Mouse (Mus musculus) right cerebral cortex, postnatal 14 days (tissue): ENCODE results near the gene Atg5.
A peak's percentile ranks its signal among the peaks of the same experiment; 100 is the strongest.
"Not testable (repeated sequence)": the region's sequence is repeated elsewhere in the genome, so short reads cannot be mapped to it uniquely, and the experiment has no call there.

ENCODE experiments used
- DNase-seq: peaks from one replicate; pipeline ENCODE4 v3.0.0; 2022

Gene Atg5

DNA sequence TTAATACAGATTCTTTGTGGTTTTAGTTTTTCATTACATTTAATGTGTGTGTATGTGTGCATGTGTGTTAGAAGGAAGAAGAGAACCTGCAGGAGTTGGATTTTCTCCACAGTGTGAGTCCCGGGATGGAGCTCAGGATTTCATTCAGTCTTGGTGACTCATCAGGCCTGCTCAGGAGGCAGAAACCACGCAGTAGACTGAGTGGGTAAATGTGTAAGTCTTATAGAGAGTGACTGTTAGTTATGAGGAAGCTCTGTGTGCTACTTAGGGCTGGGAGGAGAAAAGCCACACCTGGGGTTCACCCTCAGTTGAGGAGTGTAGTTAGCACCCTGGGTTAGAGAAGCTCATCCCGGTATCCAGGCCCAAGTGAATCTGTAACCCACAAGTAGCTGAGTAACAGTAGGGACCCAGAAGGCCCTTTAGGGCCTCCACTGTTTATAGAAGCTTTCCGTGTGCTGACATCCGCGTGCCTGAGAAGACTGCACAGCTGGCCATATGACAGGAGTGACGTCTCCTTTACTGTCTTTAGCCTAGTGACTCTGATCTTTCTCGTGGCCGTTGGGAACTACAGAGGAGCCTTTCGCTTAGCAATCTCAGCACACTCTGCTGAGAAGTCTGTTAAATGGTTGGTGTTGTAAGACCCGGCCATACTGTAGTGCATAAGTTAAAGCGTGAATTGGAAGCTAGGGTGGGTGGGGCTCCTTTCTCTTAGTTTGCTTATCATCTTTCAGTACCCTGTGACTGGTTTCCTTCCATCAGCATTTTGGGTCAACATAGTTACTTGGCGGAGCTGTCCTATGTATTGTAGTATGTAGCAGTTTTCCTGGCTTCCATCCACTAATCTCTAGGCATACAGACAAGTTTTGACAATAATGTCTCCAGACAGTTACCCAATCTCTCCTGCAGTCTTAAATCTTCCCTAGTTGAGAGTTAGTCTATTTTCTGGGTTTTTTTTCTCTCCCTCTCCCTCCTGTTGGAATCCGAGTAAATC, 48.4 kb downstream of the Atg5 start:
- DNase-seq: no peak

GRCm38 (mm10) chr10:44322166-44322565, 54.0 kb downstream of the Atg5 start:
- DNase-seq: peak; percentile 18

GRCm38 (mm10) chr10:44323070-44323775, 55.1 kb downstream of the Atg5 start:
- DNase-seq: no peak

DNA sequence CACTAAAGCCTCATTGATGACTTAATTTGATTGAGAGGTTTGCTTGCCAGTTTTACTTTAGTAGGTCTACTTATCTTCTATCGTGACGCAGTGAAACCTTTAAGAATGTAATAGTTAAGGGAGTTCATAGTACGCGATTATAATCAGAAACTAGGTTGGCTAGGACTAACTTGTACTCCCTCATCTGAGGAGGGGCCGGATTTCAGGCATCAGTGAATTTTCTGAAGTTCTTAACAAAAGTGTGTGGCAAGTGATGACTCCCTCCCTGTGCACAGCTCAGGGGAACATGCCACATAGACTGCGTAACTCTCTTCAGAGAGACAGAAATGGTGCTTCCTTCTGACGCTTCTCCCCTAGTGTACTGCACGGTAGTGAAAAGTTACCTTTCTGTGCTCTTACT, 55.7 kb downstream of the Atg5 start:
- no peak for DNase-seq

DNA sequence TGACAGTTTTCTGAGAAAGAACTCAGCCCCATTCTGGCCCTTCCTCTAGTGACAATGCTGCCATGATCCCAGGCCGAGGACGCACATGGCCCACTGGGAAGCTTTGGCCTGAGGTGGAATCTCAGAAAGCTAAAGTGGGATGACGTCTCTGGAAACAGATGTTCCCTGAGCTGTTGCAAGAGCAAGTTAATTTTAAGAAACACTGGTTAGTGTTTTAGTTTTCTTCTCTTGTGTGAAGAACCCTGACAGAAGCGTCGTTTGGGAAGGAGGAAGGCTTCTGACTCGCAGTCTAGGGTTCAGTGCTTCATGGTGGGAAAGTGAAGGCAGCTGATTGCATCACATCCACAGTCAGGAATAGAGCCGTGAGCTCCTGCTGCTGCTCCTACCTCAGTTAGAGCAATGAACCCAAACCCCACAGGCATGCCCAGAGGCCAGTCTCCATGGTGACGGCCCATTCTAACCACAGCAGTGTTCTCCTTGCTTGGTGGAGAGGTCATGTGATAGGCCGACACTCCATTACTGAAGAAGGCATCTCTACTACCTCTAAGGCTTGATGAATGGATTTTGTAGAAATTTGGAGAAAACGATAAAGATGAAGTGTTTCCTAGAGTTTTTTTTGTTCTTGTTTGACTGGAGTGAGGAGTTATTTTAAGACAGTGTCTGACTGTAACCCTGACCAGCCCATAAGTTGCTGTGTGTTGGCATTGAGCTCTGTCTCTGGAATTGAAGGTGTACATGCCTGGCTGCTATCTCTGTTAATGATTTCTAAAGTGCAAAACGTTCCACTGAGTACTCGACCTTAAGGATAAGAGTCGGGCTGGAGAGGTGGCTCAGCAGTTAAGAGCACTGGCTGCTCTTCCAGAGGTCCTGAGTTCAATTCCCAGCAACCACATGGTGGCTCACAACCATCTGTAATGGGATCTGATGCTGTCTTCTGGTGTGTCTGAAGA, 57.7 kb downstream of the Atg5 start:
- no peak for DNase-seq

DNA sequence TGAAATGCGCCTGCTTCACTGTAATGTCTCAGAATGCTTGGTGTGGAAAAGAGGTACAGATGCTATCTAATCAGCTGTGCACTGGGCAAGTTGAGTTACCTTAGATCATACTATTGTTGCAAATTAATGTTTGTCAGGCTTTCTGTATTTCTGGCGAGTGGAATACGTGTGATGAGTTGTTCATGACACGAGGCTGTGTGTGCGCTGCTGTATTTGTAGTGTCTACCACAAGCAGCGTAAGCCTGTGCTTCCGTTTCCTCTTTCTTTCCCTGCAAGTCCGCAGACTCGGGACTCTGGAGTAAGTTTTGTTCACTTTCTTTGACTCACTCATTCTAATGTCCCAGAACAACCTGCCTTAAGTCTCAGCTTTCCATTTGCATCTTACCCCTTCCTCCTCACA, 58.9 kb downstream of the Atg5 start:
- no peak for DNase-seq

- peak; percentile 69 for DNase-seq
Measured at GRCm38 (mm10) chr10:44328347-44328746, 60.2 kb downstream of the Atg5 start.

DNA sequence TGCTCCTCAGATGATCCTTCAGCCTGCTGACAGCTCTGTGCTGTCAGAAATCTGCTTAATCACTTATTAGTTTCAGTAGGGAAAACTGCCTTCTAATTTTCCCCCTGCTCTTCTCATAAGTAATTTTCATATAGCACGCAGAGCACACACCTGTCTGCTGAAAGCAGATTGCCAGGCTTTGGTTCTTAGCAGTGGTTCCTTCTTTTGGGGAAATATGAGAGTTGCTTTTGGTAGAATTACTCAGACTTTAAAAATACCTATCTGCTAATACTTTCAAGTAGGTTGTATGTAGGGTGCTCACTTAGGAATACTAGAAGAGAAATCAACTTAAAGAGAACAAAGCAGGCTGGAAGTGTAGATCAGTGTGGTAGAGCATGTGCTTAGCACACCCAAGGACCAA, 62.6 kb downstream of the Atg5 start:
- no peak for DNase-seq

DNA sequence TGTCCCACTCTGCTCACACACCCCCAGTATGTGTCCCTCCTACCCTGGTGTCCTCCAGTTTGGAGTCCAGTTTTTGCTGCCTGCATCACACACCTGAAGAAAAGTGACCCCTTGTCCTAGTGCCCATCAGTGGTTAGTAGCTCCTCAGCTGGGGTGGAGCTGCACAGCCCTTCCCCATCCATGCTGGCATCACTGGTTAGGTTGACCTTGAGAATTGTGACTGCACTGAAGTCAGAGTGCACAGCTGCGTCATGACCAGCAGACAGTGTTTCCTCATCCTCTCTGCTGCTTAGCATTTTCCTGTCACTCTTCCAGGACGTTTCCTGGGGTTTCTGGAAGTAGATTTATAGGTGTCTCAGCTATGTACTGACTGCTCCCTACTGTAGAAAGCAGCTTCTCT, 63.3 kb downstream of the Atg5 start:
- DNase-seq: no peak

GRCm38 (mm10) chr10:44332656-44333055, 64.5 kb downstream of the Atg5 start:
- not testable (repeated sequence) for DNase-seq

DNA sequence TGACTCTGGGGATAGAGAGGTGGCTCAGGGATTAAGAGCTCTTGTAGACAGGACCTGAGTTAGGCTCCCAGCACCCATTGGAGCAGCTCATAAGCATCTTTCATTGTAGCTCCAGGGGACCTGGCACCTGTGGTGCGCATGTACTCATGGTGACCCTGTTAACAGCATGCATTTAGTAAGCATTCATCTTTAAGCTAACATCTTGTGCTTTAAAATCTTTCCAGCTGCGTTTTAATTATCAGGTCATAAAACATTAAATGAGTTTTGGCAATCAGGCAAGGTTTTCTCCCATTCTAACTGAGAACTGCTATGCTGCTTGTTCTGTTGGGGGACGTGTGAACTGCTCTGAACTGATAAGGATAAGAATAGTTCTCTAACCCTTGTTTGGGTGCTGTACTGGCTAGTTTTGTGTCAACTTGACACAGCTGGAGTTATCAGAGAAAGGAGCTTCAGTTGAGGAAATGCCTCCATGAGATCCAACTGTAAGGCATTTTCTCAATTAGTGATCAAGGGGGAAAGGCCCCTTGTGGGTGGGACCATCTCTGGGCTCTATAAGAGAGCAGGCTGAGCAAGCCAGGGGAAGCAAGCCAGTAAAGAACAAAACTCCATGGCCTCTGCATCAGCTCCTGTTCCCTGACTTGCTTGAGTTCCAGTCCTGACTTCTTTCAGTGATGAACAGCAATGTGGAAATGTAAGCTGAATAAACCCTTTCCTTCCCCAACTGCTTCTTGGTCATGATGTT, 68.7 kb downstream of the Atg5 start:
- DNase-seq: not testable (repeated sequence)

DNA sequence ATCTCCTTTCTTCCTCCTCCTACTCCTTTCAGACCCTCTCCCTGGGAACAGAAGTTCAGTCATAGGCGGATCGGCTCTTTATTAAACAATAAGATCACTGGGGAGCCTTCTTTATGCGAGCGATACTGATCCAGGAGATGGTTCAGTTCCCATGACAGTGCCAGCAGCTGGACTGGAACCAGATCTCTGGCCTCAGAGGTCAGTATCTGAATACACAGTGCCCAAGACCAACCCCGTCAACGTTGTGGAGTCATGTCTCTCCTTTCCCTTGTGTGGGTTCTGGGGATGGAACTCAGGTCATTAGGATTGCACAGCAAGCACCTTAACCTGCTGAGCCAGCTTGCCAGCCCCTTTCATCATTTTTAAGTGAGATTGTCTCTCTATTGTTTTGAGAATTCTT, 70.4 kb downstream of the Atg5 start:
- DNase-seq: no peak

- no peak for DNase-seq
Measured at GRCm38 (mm10) chr10:44339326-44339725, 71.2 kb downstream of the Atg5 start.

GRCm38 (mm10) chr10:44340928-44341327, 72.8 kb downstream of the Atg5 start:
- DNase-seq: no peak

GRCm38 (mm10) chr10:44341826-44342521, 73.8 kb downstream of the Atg5 start:
- no peak for DNase-seq

DNA sequence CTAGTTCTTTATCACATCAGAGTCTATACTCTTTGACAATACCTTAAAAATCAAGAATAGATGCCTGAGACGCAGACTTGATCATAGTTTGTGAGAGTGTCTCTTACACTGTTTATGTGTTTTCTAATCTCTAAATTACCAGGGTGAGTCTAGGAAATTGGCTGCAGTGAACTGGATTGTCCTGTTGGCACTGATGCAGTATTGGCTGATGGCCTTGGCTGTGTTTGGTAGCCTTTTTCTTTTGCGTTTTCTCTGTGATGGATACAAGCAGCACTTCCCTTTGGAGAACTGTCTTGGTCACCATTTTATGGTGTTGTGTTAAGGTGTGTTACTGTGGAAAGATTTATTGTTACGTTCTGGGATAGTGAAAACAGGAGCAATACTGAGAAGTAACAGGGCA, 75.2 kb downstream of the Atg5 start:
- DNase-seq: no peak

DNA sequence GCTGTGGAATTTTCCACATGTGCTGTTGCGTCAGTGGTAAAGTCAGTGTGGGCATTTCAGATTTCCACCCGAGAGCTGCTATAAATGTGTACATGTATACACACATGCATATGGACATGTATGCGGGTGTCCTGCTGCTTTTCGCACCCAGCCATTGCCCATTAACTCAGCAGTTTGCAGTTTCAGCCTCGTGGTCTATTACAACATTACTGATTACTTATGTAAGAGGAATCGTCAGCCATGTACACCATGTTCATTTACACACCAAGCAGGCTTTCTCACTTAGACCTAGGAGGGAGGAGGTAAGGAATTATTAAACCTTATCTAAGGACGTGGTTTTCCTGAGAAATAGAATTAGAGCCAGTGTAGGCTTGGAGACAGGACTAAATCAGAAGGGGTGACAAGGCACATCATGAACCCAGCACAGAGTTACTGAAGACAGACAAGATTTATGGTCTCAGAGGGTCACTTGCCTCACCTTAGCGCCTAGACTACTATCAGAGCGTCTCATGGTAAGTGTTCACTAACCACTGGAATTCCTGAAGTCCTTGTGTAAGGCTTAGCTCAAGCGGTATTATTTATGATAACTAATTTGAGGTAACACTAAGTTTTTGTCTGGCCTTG, 79.5 kb downstream of the Atg5 start:
- no peak for DNase-seq

- DNase-seq: no peak
Measured at GRCm38 (mm10) chr10:44348474-44349415, 80.6 kb downstream of the Atg5 start.

DNA sequence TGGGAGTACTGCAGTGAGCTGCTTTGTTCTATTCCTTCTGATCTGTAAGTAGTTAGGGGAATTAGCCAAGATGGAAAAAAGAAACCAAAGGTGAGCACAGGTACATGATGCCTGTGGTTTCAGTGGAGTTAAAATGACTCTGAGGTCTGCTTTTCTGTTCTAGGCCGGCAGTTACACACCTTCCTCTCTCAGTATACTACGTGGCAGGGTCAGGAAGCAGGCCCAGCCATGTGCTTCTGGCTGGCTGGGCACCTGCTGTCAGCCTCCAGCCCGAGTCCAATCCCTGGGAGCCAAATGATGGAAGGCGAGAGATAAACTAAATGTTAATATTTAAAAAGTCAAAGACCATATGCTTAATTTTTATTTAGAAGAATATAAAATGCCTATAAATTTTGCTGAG, 85.3 kb downstream of the Atg5 start:
- DNase-seq: no peak

- DNase-seq: no peak
Measured at GRCm38 (mm10) chr10:44354393-44354792, 86.2 kb downstream of the Atg5 start.
